Mouse (Mus musculus) fibroblast of lung, adult 2 months (primary cell): Measurements from ENCODE around the gene Olfr513.

Experiments
- DNase-seq: peaks from one replicate; pipeline ENCODE4 v3.0.0-alpha.2; 2011; ENCODE audit warnings: low read depth

Olfr513 gene

GRCm38 (mm10) chr7:108750673-108751072 lies at the start of gene Olfr513:
Gene Olfr513 (plus strand): TSS chr7:108750973.
- DNase-seq, result no peak

- no peak for DNase-seq
These were observed 37.8 kb upstream of the Olfr513 start, which contains the start of gene Olfr512 for GRCm38 (mm10) chr7:108713020-108713419. Gene Olfr512 (plus strand): TSS chr7:108713320.

GRCm38 (mm10) chr7:108760411-108760810 lies 9.6 kb downstream of the Olfr513 start:
- no peak for DNase-seq

GRCm38 (mm10) chr7:108797205-108797933 lies 46.6 kb downstream of the Olfr513 start:
- no peak for DNase-seq
